Mouse (Mus musculus) liver, embryonic 14.5 days (tissue): Measurements from ENCODE around the gene St8sia1.

Experiments
- CTCF ChIP-seq: IDR thresholded peaks from 2 replicates; pipeline ENCODE4 v1.5.1; 2016; ENCODE audit warnings: antibody characterized with exemption, low read depth, control low read depth
- EP300 ChIP-seq: IDR thresholded peaks from 2 replicates; pipeline ENCODE4 v1.6.1; 2016; ENCODE audit warnings: antibody characterized with exemption, low read depth

- no peak for TF ChIP-seq CTCF
- no peak for TF ChIP-seq EP300
Measured at GRCm38 (mm10) chr6:142992971-142993370, 28.7 kb upstream of the St8sia1 start.
